Mouse (Mus musculus): ENCODE results near the gene 4930519P11Rik. TPM values are rescaled to one million over a fixed set of nuclear protein-coding genes. Genes with fewer than 3 reads are reported as not detected.

Gene 4930519P11Rik
- polyA plus RNA-seq, 1 experiment = 0.47 TPM

GRCm38 (mm10) chr2:154563612-154564170 lies 49.5 kb downstream of the 4930519P11Rik start:
- Histone ChIP-seq H3K36me3 (ENCODE audit: control insufficient read depth, insufficient read depth) (peaks cover 5% of the 10 kb centered on the region), H3K4me2 (ENCODE audit: low read depth) (no peak overlapping the region), H3K79me2 (ENCODE audit: control insufficient read depth, insufficient read depth) (peaks cover 15% of the 10 kb centered on the region), H3ac (ENCODE audit: control insufficient read depth, insufficient read length) (no peak overlapping the region), H3K4me3 (no peak overlapping the region), H3K27me3 (ENCODE audit: control insufficient read depth, insufficient read depth, insufficient read length) (no peaks in the 10 kb centered on the region)
- TF ChIP-seq TCF12 (IDR thresholded peaks at IDR 0.05; ENCODE audit: insufficient read depth, poor library complexity, severe bottlenecking) = no peak
- no peak for TF ChIP-seq POLR2AphosphoS2 (IDR thresholded peaks at IDR 0.05; ENCODE audit: insufficient read length, low read depth)
- no peak for TF ChIP-seq REST (IDR thresholded peaks at IDR 0.05; ENCODE audit: insufficient read depth, insufficient read length)
- TF ChIP-seq MYOG (IDR thresholded peaks at IDR 0.05; ENCODE audit: control insufficient read depth in 1 of 3, insufficient read depth in 1 of 3, insufficient read length in 2 of 3, low read depth in 2 of 3) = no peak
- no peak for TF ChIP-seq POLR2A (IDR thresholded peaks at IDR 0.05; ENCODE audit: insufficient read length, low read depth)

Other genes with a start within 250 kb of the 4930519P11Rik start
- gene Cdk5rap1, start 240.4 kb downstream of the 4930519P11Rik start, polyA plus RNA-seq (2012; fragmentation: generic; extraction: Trizol) = 14.7 TPM
- 61.7 TPM for gene Snta1, start 205.3 kb downstream of the 4930519P11Rik start, polyA plus RNA-seq (2012; fragmentation: generic; extraction: Trizol)
- 7.5 TPM for gene Cbfa2t2, start 177.0 kb downstream of the 4930519P11Rik start, polyA plus RNA-seq (2012; fragmentation: generic; extraction: Trizol)
- gene 1700003F12Rik, start 66.4 kb downstream of the 4930519P11Rik start, polyA plus RNA-seq (2012; fragmentation: generic; extraction: Trizol) = 22.9 TPM
- 0.17 TPM for gene Actl10, start 61.7 kb downstream of the 4930519P11Rik start, polyA plus RNA-seq (2012; fragmentation: generic; extraction: Trizol)
- gene Necab3, start 54.5 kb downstream of the 4930519P11Rik start, polyA plus RNA-seq (2012; fragmentation: generic; extraction: Trizol) = 0.12 TPM
- 11.0 TPM for gene E2f1, start 43.5 kb downstream of the 4930519P11Rik start, polyA plus RNA-seq (2012; fragmentation: generic; extraction: Trizol)
- 12.5 TPM for gene Pxmp4, start 9.7 kb downstream of the 4930519P11Rik start, polyA plus RNA-seq (2012; fragmentation: generic; extraction: Trizol)
- gene Zfp341, start 140 bp downstream of the 4930519P11Rik start, polyA plus RNA-seq (2012; fragmentation: generic; extraction: Trizol) = 3.4 TPM
- gene Chmp4b, start 38.3 kb upstream of the 4930519P11Rik start, polyA plus RNA-seq (2012; fragmentation: generic; extraction: Trizol) = 172 TPM
- gene Gm14214, start 156.6 kb upstream of the 4930519P11Rik start, polyA plus RNA-seq (2012; fragmentation: generic; extraction: Trizol) = not detected
- gene Raly, start 177.7 kb upstream of the 4930519P11Rik start, polyA plus RNA-seq (2012; fragmentation: generic; extraction: Trizol) = 379 TPM
- gene a, start 178.0 kb upstream of the 4930519P11Rik start, polyA plus RNA-seq (2012; fragmentation: generic; extraction: Trizol) = not detected